Mouse (Mus musculus): ENCODE results near the gene Far2. TPM values are rescaled to one million over a fixed set of nuclear protein-coding genes. Genes with fewer than 3 reads are reported as not detected.

Gene Far2
- 0.37 TPM in 1 of 2 replicates, not detected in the other for polyA plus RNA-seq (2011; ENCODE audit: insufficient read depth, insufficient read length, low read depth, missing spikeins)

GRCm38 (mm10) chr6:148046881-148047649 is at the start of gene Far2:
TSS of gene Far2 (plus strand) at chr6:148047259.
- TF ChIP-seq POLR2A (IDR thresholded peaks at IDR 0.05; ENCODE audit: insufficient read depth, low read length) (no peak), EP300 (IDR thresholded peaks at IDR 0.05; ENCODE audit: insufficient read depth, low read depth, low read length) (no peak), CTCF (IDR thresholded peaks at IDR 0.05; ENCODE audit: low read depth, low read length) (no peak)
- H3K4me1 ChIP-seq (ENCODE audit: control insufficient read depth, insufficient read depth, low read length): no peaks in the 10 kb centered on the region
- no peaks in the 10 kb centered on the region; the same call in 1 of the 2 replicates for H3K27me3 ChIP-seq (ENCODE audit: control insufficient read depth, insufficient read depth, low read length, poor library complexity, severe bottlenecking)
- no peaks in the 10 kb centered on the region for H3K36me3 ChIP-seq (ENCODE audit: control insufficient read depth, insufficient read depth, low read length, poor library complexity, severe bottlenecking)
- peak within 1 kb of the TSS; percentile 27 for H3K9ac ChIP-seq (ENCODE audit: low read depth, poor library complexity, severe bottlenecking)
- no peak within 1 kb of the TSS for H3K27ac ChIP-seq (ENCODE audit: insufficient read depth, low read length)
- H3K9me3 ChIP-seq (replicated peaks; ENCODE audit: control insufficient read depth, insufficient read depth, low read length, poor library complexity, severe bottlenecking): no peaks in the 10 kb centered on the region
- H3K4me3 ChIP-seq (ENCODE audit: low read depth, low read length): peak within 1 kb of the TSS; percentile 36

GRCm38 (mm10) chr6:148000483-148000882 is 46.6 kb upstream of the Far2 start:
- Histone ChIP-seq H3K9me3 (replicated peaks; ENCODE audit: control insufficient read depth, insufficient read depth, low read length, poor library complexity, severe bottlenecking) (no peaks in the 10 kb centered on the region), H3K27ac (ENCODE audit: insufficient read depth, low read length) (no peak overlapping the region), H3K4me3 (ENCODE audit: low read depth, low read length) (no peak overlapping the region), H3K9ac (ENCODE audit: low read depth, poor library complexity, severe bottlenecking) (no peak overlapping the region), H3K27me3 (ENCODE audit: control insufficient read depth, insufficient read depth, low read length, poor library complexity, severe bottlenecking) (no peaks in the 10 kb centered on the region), H3K36me3 (ENCODE audit: control insufficient read depth, insufficient read depth, low read length, poor library complexity, severe bottlenecking) (no peaks in the 10 kb centered on the region), H3K4me1 (ENCODE audit: control insufficient read depth, insufficient read depth, low read length) (no peaks in the 10 kb centered on the region)
- TF ChIP-seq CTCF (IDR thresholded peaks at IDR 0.05; ENCODE audit: low read depth, low read length): no peak
- TF ChIP-seq EP300 (IDR thresholded peaks at IDR 0.05; ENCODE audit: insufficient read depth, low read depth, low read length): no peak
- TF ChIP-seq POLR2A (IDR thresholded peaks at IDR 0.05; ENCODE audit: insufficient read depth, low read length): no peak

- Histone ChIP-seq H3K27me3 (ENCODE audit: control insufficient read depth, insufficient read depth, low read length, poor library complexity, severe bottlenecking) (no peaks in the 10 kb centered on the region), H3K9ac (ENCODE audit: low read depth, poor library complexity, severe bottlenecking) (no peak overlapping the region), H3K36me3 (ENCODE audit: control insufficient read depth, insufficient read depth, low read length, poor library complexity, severe bottlenecking) (no peaks in the 10 kb centered on the region), H3K4me3 (ENCODE audit: low read depth, low read length) (no peak overlapping the region), H3K4me1 (ENCODE audit: control insufficient read depth, insufficient read depth, low read length) (no peaks in the 10 kb centered on the region), H3K27ac (ENCODE audit: insufficient read depth, low read length) (no peak overlapping the region), H3K9me3 (replicated peaks; ENCODE audit: control insufficient read depth, insufficient read depth, low read length, poor library complexity, severe bottlenecking) (no peaks in the 10 kb centered on the region)
- TF ChIP-seq EP300 (IDR thresholded peaks at IDR 0.05; ENCODE audit: insufficient read depth, low read depth, low read length) (no peak), POLR2A (IDR thresholded peaks at IDR 0.05; ENCODE audit: insufficient read depth, low read length) (no peak), CTCF (IDR thresholded peaks at IDR 0.05; ENCODE audit: low read depth, low read length) (no peak)
Observed at GRCm38 (mm10) chr6:148001071-148001470, 46.0 kb upstream of the Far2 start.

GRCm38 (mm10) chr6:148006118-148006837 is 40.8 kb upstream of the Far2 start:
- H3K27ac ChIP-seq (ENCODE audit: insufficient read depth, low read length): no peak overlapping the region
- no peaks in the 10 kb centered on the region for H3K9me3 ChIP-seq (replicated peaks; ENCODE audit: control insufficient read depth, insufficient read depth, low read length, poor library complexity, severe bottlenecking)
- no peak for TF ChIP-seq POLR2A (IDR thresholded peaks at IDR 0.05; ENCODE audit: insufficient read depth, low read length)
- peak; percentile 44 for TF ChIP-seq CTCF (IDR thresholded peaks at IDR 0.05; ENCODE audit: low read depth, low read length)
- H3K9ac ChIP-seq (ENCODE audit: low read depth, poor library complexity, severe bottlenecking): no peak overlapping the region
- no peaks in the 10 kb centered on the region for H3K4me1 ChIP-seq (ENCODE audit: control insufficient read depth, insufficient read depth, low read length)
- no peaks in the 10 kb centered on the region for H3K36me3 ChIP-seq (ENCODE audit: control insufficient read depth, insufficient read depth, low read length, poor library complexity, severe bottlenecking)
- H3K27me3 ChIP-seq (ENCODE audit: control insufficient read depth, insufficient read depth, low read length, poor library complexity, severe bottlenecking): no peaks in the 10 kb centered on the region
- no peak overlapping the region for H3K4me3 ChIP-seq (ENCODE audit: low read depth, low read length)

GRCm38 (mm10) chr6:148040759-148041158 is 6.3 kb upstream of the Far2 start:
- Histone ChIP-seq H3K9ac (ENCODE audit: low read depth, poor library complexity, severe bottlenecking) (no peak overlapping the region), H3K27ac (ENCODE audit: insufficient read depth, low read length) (no peak overlapping the region), H3K4me1 (ENCODE audit: control insufficient read depth, insufficient read depth, low read length) (no peaks in the 10 kb centered on the region), H3K27me3 (ENCODE audit: control insufficient read depth, insufficient read depth, low read length, poor library complexity, severe bottlenecking) (no peaks in the 10 kb centered on the region), H3K9me3 (replicated peaks; ENCODE audit: control insufficient read depth, insufficient read depth, low read length, poor library complexity, severe bottlenecking) (no peaks in the 10 kb centered on the region), H3K4me3 (ENCODE audit: low read depth, low read length) (no peak overlapping the region), H3K36me3 (ENCODE audit: control insufficient read depth, insufficient read depth, low read length, poor library complexity, severe bottlenecking) (no peaks in the 10 kb centered on the region)
- TF ChIP-seq EP300 (IDR thresholded peaks at IDR 0.05; ENCODE audit: insufficient read depth, low read depth, low read length): no peak
- TF ChIP-seq POLR2A (IDR thresholded peaks at IDR 0.05; ENCODE audit: insufficient read depth, low read length): no peak
- TF ChIP-seq CTCF (IDR thresholded peaks at IDR 0.05; ENCODE audit: low read depth, low read length): no peak

GRCm38 (mm10) chr6:148047650-148047988 is 560 bp downstream of the Far2 start:
- H3K9ac ChIP-seq (ENCODE audit: low read depth, poor library complexity, severe bottlenecking): no peak overlapping the region
- H3K27me3 ChIP-seq (ENCODE audit: control insufficient read depth, insufficient read depth, low read length, poor library complexity, severe bottlenecking): no peaks in the 10 kb centered on the region; the same call in 1 of the 2 replicates
- H3K27ac ChIP-seq (ENCODE audit: insufficient read depth, low read length): no peak overlapping the region
- TF ChIP-seq EP300 (IDR thresholded peaks at IDR 0.05; ENCODE audit: insufficient read depth, low read depth, low read length) (no peak), CTCF (IDR thresholded peaks at IDR 0.05; ENCODE audit: low read depth, low read length) (no peak), POLR2A (IDR thresholded peaks at IDR 0.05; ENCODE audit: insufficient read depth, low read length) (no peak)
- no peaks in the 10 kb centered on the region for H3K36me3 ChIP-seq (ENCODE audit: control insufficient read depth, insufficient read depth, low read length, poor library complexity, severe bottlenecking)
- peak overlapping the region; percentile 36; the same call in 1 of the 2 replicates for H3K4me3 ChIP-seq (ENCODE audit: low read depth, low read length)
- no peaks in the 10 kb centered on the region for H3K4me1 ChIP-seq (ENCODE audit: control insufficient read depth, insufficient read depth, low read length)
- H3K9me3 ChIP-seq (replicated peaks; ENCODE audit: control insufficient read depth, insufficient read depth, low read length, poor library complexity, severe bottlenecking): no peaks in the 10 kb centered on the region
